ENCODE assay signal across 8 mouse cellular contexts in genomic region chr3:27270160-27270962, GRCm38 (mm10). TPM values are rescaled to one million over a fixed set of nuclear protein-coding genes. Genes with fewer than 3 reads are reported as not detected.
DNase-seq lines count a peak whose midpoint lies in the region; ATAC-seq and TF ChIP-seq lines count a peak whose summit lies in the region.

No protein-coding gene starts in this region.

- H3K4me1 ChIP-seq in bone marrow macrophage, adult 2 months (ENCODE audit: control insufficient read depth, insufficient read depth, low read length): peaks cover 7% of the 10 kb centered on the region
- no peaks in the 10 kb centered on the region for H3K4me1 ChIP-seq in liver, embryonic 13.5 days (replicated peaks)
- peaks cover 7% of the 10 kb centered on the region; the same call in 1 of the 2 replicates for H3K4me1 ChIP-seq in stomach, embryonic 15.5 days
- H3K4me1 ChIP-seq in midbrain, embryonic 16.5 days (ENCODE audit: control insufficient read depth, insufficient read depth, low read length): no peaks in the 10 kb centered on the region

- no peak for TF ChIP-seq POLR2A in bone marrow macrophage, adult 2 months (IDR thresholded peaks at IDR 0.05; ENCODE audit: borderline replicate concordance, low read depth, low read length)

- H3K4me3 ChIP-seq in bone marrow macrophage, adult 2 months (ENCODE audit: insufficient read depth, low read length): no peak overlapping the region; the same call in 1 of the 2 replicates
- H3K4me3 ChIP-seq in liver, embryonic 13.5 days (replicated peaks): no peak overlapping the region
- H3K4me3 ChIP-seq in stomach, embryonic 15.5 days (replicated peaks): no peak overlapping the region
- H3K4me3 ChIP-seq in midbrain, embryonic 16.5 days (ENCODE audit: low read depth, low read length): no peak overlapping the region

- 0 out of 2 replicates have a peak overlapping the region, but pooled peaks have one; percentile 5 for H3K27ac ChIP-seq in bone marrow macrophage, adult 2 months (ENCODE audit: insufficient read depth, low read depth, low read length)
- no peak overlapping the region for H3K27ac ChIP-seq in liver, embryonic 13.5 days
- 0 out of 2 replicates have a peak overlapping the region, but pooled peaks have one; percentile 63 for H3K27ac ChIP-seq in stomach, embryonic 15.5 days
- no peak overlapping the region for H3K27ac ChIP-seq in midbrain, embryonic 16.5 days (ENCODE audit: low read length)

- H3K4me2 ChIP-seq in liver, embryonic 13.5 days: no peak overlapping the region
- H3K4me2 ChIP-seq in stomach, embryonic 15.5 days: no peak overlapping the region
- H3K4me2 ChIP-seq in midbrain, embryonic 16.5 days (ENCODE audit: low read length): no peak overlapping the region

- H3K27me3 ChIP-seq in liver, embryonic 13.5 days: no peaks in the 10 kb centered on the region
- no peaks in the 10 kb centered on the region for H3K27me3 ChIP-seq in stomach, embryonic 15.5 days (replicated peaks)
- H3K27me3 ChIP-seq in midbrain, embryonic 16.5 days (ENCODE audit: control insufficient read depth, insufficient read depth, low read depth, low read length): no peaks in the 10 kb centered on the region

- DNase-seq in ovary, postnatal 36 days (ENCODE audit: low spot score): peak; percentile 23
- no peak for DNase-seq in ovary, adult 18-20 months (ENCODE audit: low spot score)
- peak; percentile 50 to 58 for DNase-seq in heart, postnatal 36 days
- DNase-seq in liver, embryonic 13.5 days: no peak
- no peak for DNase-seq in left cerebral cortex, adult 9 months (ENCODE audit: low spot score in 2 of 2)

- no peak overlapping the region for H3K9ac ChIP-seq in liver, embryonic 13.5 days
- H3K9ac ChIP-seq in stomach, embryonic 15.5 days: no peak overlapping the region
- no peak overlapping the region for H3K9ac ChIP-seq in midbrain, embryonic 16.5 days (ENCODE audit: low read depth, low read length)

- no peaks in the 10 kb centered on the region for H3K9me3 ChIP-seq in liver, embryonic 13.5 days (replicated peaks)
- no peaks in the 10 kb centered on the region for H3K9me3 ChIP-seq in stomach, embryonic 15.5 days
- H3K9me3 ChIP-seq in midbrain, embryonic 16.5 days (replicated peaks; ENCODE audit: control insufficient read depth, low read length, poor library complexity, severe bottlenecking): no peaks in the 10 kb centered on the region

- TF ChIP-seq CTCF in bone marrow macrophage, adult 2 months (IDR thresholded peaks at IDR 0.05; ENCODE audit: low read depth, low read length): no peak

- intact Hi-C loops in heart, postnatal 36 days (cut with DNase I): loop anchor here (1.0 to 2.0 kb wide), 3 partner anchors 20 to 68 kb away; no protein-coding TSS in a partner anchor

- H3K36me3 ChIP-seq in liver, embryonic 13.5 days: no peaks in the 10 kb centered on the region
- H3K36me3 ChIP-seq in stomach, embryonic 15.5 days: no peaks in the 10 kb centered on the region
- H3K36me3 ChIP-seq in midbrain, embryonic 16.5 days (ENCODE audit: control insufficient read depth, insufficient read depth, low read length): no peaks in the 10 kb centered on the region

- ATAC-seq in liver, embryonic 13.5 days (ENCODE audit: low read depth): 0 out of 2 replicates have a peak, but pooled peaks have one; percentile 34
- peak; percentile 57; the same call in 1 of the 2 replicates for ATAC-seq in stomach, embryonic 15.5 days (ENCODE audit: insufficient read depth, low FRiP score, low read depth)
- ATAC-seq in midbrain, embryonic 16.5 days: no peak

- WGBS in liver, embryonic 13.5 days (ENCODE audit: insufficient replicate concordance): 20% methylated on average over 11 of the region's 11 CpGs
- 28% methylated on average over 11 of the region's 11 CpGs for WGBS in stomach, embryonic 15.5 days
- 34% methylated on average over 11 of the region's 11 CpGs for WGBS in midbrain, embryonic 16.5 days

RNA-seq across cellular contexts. Expression of gene Tnfsf10, which starts 46.5 kb away (rescaled TPM):
- polyA plus RNA-seq in bone marrow macrophage, adult 2 months (2012; ENCODE audit: insufficient read depth, insufficient read length, missing spikeins): 2.0 and 2.8 TPM in 2 replicates
- 10 to 100 TPM in 1 of 2 experiments, 1 to 10 TPM in 1; 8.3 to 12.6 TPM for total RNA-seq in heart, postnatal 36 days (2021)
- polyA plus RNA-seq in liver, embryonic 13.5 days (2015; fragmentation: Nextera tagmentation; extraction: Ambion mirVana): 0.05 and 0.14 TPM in 2 replicates
- polyA plus RNA-seq in stomach, embryonic 15.5 days (2015; fragmentation: Nextera tagmentation; extraction: Ambion mirVana): 0.54 and 0.61 TPM in 2 replicates
- polyA plus RNA-seq in midbrain, embryonic 16.5 days (2015; fragmentation: Nextera tagmentation; extraction: Ambion mirVana): 0.10 and 0.14 TPM in 2 replicates

Comparison
In these comparisons a context has a peak if more than half of its experiments do, and no peak if none do; other contexts are left out.
1. DNase-seq: peak in ovary, postnatal 36 days (single experiment) and heart, postnatal 36 days (2 of 2); none in ovary, adult 18-20 months (single experiment), liver, embryonic 13.5 days (single experiment) and left cerebral cortex, adult 9 months (0 of 2).
2. H3K27ac ChIP-seq: peak in bone marrow macrophage, adult 2 months (single experiment) and stomach, embryonic 15.5 days (single experiment); none in liver, embryonic 13.5 days (single experiment) and midbrain, embryonic 16.5 days (single experiment).